ENCODE assay signal across 8 mouse cellular contexts in the genomic region with DNA sequence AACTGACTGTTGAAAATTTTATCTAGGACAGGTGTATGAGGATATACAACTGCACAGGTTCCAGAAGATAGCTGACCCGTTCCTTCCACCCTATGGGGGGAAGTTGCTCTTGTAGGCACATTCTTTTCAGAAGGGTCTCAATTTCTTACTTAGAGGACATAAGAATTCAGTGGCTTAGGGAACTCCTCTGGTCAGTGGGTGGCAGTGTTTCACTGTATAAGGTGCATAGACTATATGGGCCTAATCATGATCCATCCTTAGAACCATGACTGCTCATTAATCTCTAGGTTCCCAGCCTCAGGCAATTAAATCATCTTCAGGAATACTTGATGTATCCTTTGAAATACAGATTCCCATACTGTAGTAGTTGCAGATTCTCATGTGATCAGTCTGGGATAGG. TPM values are rescaled to one million over a fixed set of nuclear protein-coding genes. Genes with fewer than 3 reads are reported as not detected.
DNase-seq lines count a peak whose midpoint lies in the region; ATAC-seq and TF ChIP-seq lines count a peak whose summit lies in the region.
"Had no signal": no experiment of that assay in that cellular context is flagged by ENCODE, and none has a peak within 500 bp of the region (broad histone marks: within the 10 kb centered on the region; RNA-seq: fewer than 3 reads in every experiment).

No protein-coding gene starts in this region.

- ATAC-seq in limb, embryonic 11.5 days (ENCODE audit: insufficient number of reproducible peaks, low FRiP score, low TSS enrichment, low read depth): 0 out of 2 replicates have a peak, but pooled peaks have one; percentile 47
- ATAC-seq in intestine, postnatal 0 days: no peak

- H3K4me2 ChIP-seq in limb, embryonic 11.5 days (ENCODE audit: low read depth, severe bottlenecking): no peak overlapping the region
- no peak overlapping the region for H3K4me2 ChIP-seq in intestine, postnatal 0 days (replicated peaks; ENCODE audit: low read depth)
- H3K4me2 ChIP-seq: limb, embryonic 15.5 days had no signal

- peak; percentile 67 for TF ChIP-seq CTCF in intestine, postnatal 0 days (IDR thresholded peaks at IDR 0.05; ENCODE audit: low read depth)

- no peaks in the 10 kb centered on the region for H3K9me3 ChIP-seq in limb, embryonic 11.5 days (ENCODE audit: control insufficient read depth, low read length)
- H3K9me3 ChIP-seq in limb, embryonic 10.5 days (replicated peaks): no peaks in the 10 kb centered on the region
- no peaks in the 10 kb centered on the region for H3K9me3 ChIP-seq in intestine, postnatal 0 days (ENCODE audit: control insufficient read depth)
- H3K9me3 ChIP-seq: limb, embryonic 15.5 days had no signal

- DNase-seq in limb, embryonic 11.5 days (ENCODE audit: low spot score): no peak
- no peak for DNase-seq in limb, embryonic 10.5 days (ENCODE audit: low spot score)
- DNase-seq in ES-CJ7 (ENCODE audit: low read depth, low spot score): peak; percentile 17
- DNase-seq in adrenal gland, postnatal 36 days: peak; percentile 3 to 20
- DNase-seq in lung, postnatal 36 days: peak; percentile 61
- DNase-seq in neural tube, embryonic 10.5 days (ENCODE audit: extremely low spot score, low spot score): no peak

- H3K4me3 ChIP-seq in limb, embryonic 11.5 days (ENCODE audit: low read depth, low read length): no peak overlapping the region
- no peak overlapping the region for H3K4me3 ChIP-seq in limb, embryonic 10.5 days
- no peak overlapping the region for H3K4me3 ChIP-seq in intestine, postnatal 0 days (ENCODE audit: low read depth, low read length)
- H3K4me3 ChIP-seq: limb, embryonic 15.5 days had no signal

- H3K36me3 ChIP-seq in limb, embryonic 11.5 days (ENCODE audit: control insufficient read depth, insufficient read depth, low read length): no peaks in the 10 kb centered on the region
- no peaks in the 10 kb centered on the region for H3K36me3 ChIP-seq in limb, embryonic 10.5 days
- H3K36me3 ChIP-seq in intestine, postnatal 0 days (ENCODE audit: control insufficient read depth, insufficient read depth): no peaks in the 10 kb centered on the region
- H3K36me3 ChIP-seq: limb, embryonic 15.5 days had no signal

- 85% methylated on average over 1 of the region's 1 CpGs for WGBS in limb, embryonic 11.5 days
- 79% methylated on average over 1 of the region's 1 CpGs for WGBS in limb, embryonic 10.5 days
- WGBS in intestine, postnatal 0 days: 71% methylated on average over 1 of the region's 1 CpGs

- no peak overlapping the region for H3K9ac ChIP-seq in limb, embryonic 11.5 days (ENCODE audit: low read length)
- H3K9ac ChIP-seq in intestine, postnatal 0 days (ENCODE audit: low read depth, low read length): no peak overlapping the region
- H3K9ac ChIP-seq: limb, embryonic 15.5 days had no signal

- no peak overlapping the region for H3K27ac ChIP-seq in limb, embryonic 11.5 days (replicated peaks; ENCODE audit: low read depth, low read length)
- no peak overlapping the region for H3K27ac ChIP-seq in limb, embryonic 10.5 days
- H3K27ac ChIP-seq in intestine, postnatal 0 days (ENCODE audit: low read depth, low read length): no peak overlapping the region
- H3K27ac ChIP-seq: limb, embryonic 15.5 days had no signal

- H3K27me3 ChIP-seq in limb, embryonic 11.5 days (ENCODE audit: control insufficient read depth, insufficient read depth, low read length): no peaks in the 10 kb centered on the region
- no peaks in the 10 kb centered on the region for H3K27me3 ChIP-seq in limb, embryonic 10.5 days (ENCODE audit: low read depth, poor library complexity, severe bottlenecking)
- H3K27me3 ChIP-seq in intestine, postnatal 0 days (replicated peaks; ENCODE audit: control insufficient read depth, insufficient read depth, low read length): no peaks in the 10 kb centered on the region
- H3K27me3 ChIP-seq: limb, embryonic 15.5 days had no signal

- no peaks in the 10 kb centered on the region for H3K4me1 ChIP-seq in limb, embryonic 11.5 days (ENCODE audit: control insufficient read depth, insufficient read depth, low read length)
- H3K4me1 ChIP-seq in limb, embryonic 10.5 days: no peaks in the 10 kb centered on the region
- no peaks in the 10 kb centered on the region for H3K4me1 ChIP-seq in intestine, postnatal 0 days (replicated peaks; ENCODE audit: control insufficient read depth, insufficient read depth, low read length)
- H3K4me1 ChIP-seq: limb, embryonic 15.5 days had no signal

RNA-seq across cellular contexts. Expression of a gene that starts 5.5 kb away (rescaled TPM):
- polyA plus RNA-seq in limb, embryonic 11.5 days (2014; fragmentation: Nextera tagmentation; extraction: Ambion mirVana): not detected in 2 replicates
- 0.11 TPM in 1 of 2 replicates, not detected in the other for polyA plus RNA-seq in limb, embryonic 10.5 days (2016; fragmentation: Nextera tagmentation; extraction: Ambion mirVana)
- 1 to 10 TPM; 1.4 to 3.3 TPM for total RNA-seq in adrenal gland, postnatal 36 days (2021)
- 11.8 and 13.7 TPM in 2 replicates for polyA plus RNA-seq in intestine, postnatal 0 days (2015; fragmentation: Nextera tagmentation; extraction: Ambion mirVana)

Comparison
In these comparisons a context has a peak if more than half of its experiments do, and no peak if none do; other contexts are left out.
1. DNase-seq: peak in ES-CJ7 (single experiment), adrenal gland, postnatal 36 days (2 of 2) and lung, postnatal 36 days (single experiment); none in limb, embryonic 11.5 days (single experiment), limb, embryonic 10.5 days (single experiment) and neural tube, embryonic 10.5 days (single experiment).
2. RNA of a gene that starts 5.5 kb away (polyA plus RNA-seq): 11.8 to 13.7 TPM in intestine, postnatal 0 days; not detected in limb, embryonic 11.5 days and 0.11 TPM in limb, embryonic 10.5 days; every median in the first group is over 10 times any median in the second.